Mouse (Mus musculus) small intestine, adult 2 months (tissue): ENCODE results near the gene Zbed3.
"Not testable (repeated sequence)": the region's sequence is repeated elsewhere in the genome, so short reads cannot be mapped to it uniquely, and the experiment has no call there.

Experiments
- CTCF ChIP-seq: fragments of 200-500 bp; IDR thresholded peaks from 2 replicates; pipeline ENCODE4 v1.5.1; 2012; ENCODE audit warnings: low read depth, mild to moderate bottlenecking, control low read depth, inconsistent platforms, low read length, moderate library complexity, mixed read lengths; ENCODE audit not compliant: insufficient replicate concordance, insufficient read length; ENCODE audit errors: extremely low read depth
- POLR2A ChIP-seq: fragments of 200-500 bp; IDR thresholded peaks from 2 replicates; pipeline ENCODE4 v1.6.1; 2012; ENCODE audit warnings: low read depth, mild to moderate bottlenecking, control low read depth, inconsistent platforms, low read length, moderate library complexity

GRCm38 (mm10) chr13:95376689-95377289, 53.4 kb downstream of the Zbed3 start:
- not testable (repeated sequence) for TF ChIP-seq POLR2A, CTCF
